Mouse (Mus musculus): Measurements from ENCODE around the gene Fbxl8.

DNA sequence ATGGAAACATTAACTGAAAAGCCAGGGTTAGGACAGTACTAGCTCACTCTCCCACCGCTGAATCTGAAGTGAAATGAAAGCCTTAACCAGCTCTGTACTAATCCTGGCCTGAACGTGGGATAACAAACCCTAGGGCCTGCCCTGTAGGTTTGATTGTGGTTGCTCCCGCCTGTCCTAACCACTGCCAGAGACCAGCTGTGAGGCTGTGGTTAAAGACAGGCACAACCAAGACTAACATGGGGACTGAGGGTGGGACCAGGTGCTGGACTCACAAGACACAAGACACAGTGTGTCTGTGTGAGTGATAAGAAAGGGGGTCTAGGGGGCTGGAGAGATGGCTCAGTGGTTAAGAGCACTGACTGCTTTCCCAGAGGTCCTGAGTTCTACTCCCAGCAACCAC is 16.1 kb downstream of the Fbxl8 start:
- TF ChIP-seq USF1 (IDR thresholded peaks at IDR 0.05; ENCODE audit: low read depth) (no peak), POLR2A (IDR thresholded peaks at IDR 0.05; ENCODE audit: insufficient read length, low read depth) (no peak), MAX (IDR thresholded peaks at IDR 0.05; ENCODE audit: low read depth) (no peak), MYOD1 (IDR thresholded peaks at IDR 0.05; ENCODE audit: control insufficient read depth in 1 of 3, insufficient read length in 2 of 3, low read depth in 2 of 3) (peak in 2 of 3 experiments; percentile 78), TCF12 (IDR thresholded peaks at IDR 0.05; ENCODE audit: insufficient read depth, poor library complexity, severe bottlenecking) (peak; percentile 37), POLR2AphosphoS2 (IDR thresholded peaks at IDR 0.05; ENCODE audit: insufficient read length, low read depth) (no peak)

All from myocyte (in vitro differentiated cells).